Mouse (Mus musculus) cerebellum, adult 9-10 months (tissue): ENCODE results near the gene Matn1.

Experiments used
- DNase-seq: peaks from one replicate; pipeline ENCODE4 v3.0.0; 2022

Gene Matn1

DNA sequence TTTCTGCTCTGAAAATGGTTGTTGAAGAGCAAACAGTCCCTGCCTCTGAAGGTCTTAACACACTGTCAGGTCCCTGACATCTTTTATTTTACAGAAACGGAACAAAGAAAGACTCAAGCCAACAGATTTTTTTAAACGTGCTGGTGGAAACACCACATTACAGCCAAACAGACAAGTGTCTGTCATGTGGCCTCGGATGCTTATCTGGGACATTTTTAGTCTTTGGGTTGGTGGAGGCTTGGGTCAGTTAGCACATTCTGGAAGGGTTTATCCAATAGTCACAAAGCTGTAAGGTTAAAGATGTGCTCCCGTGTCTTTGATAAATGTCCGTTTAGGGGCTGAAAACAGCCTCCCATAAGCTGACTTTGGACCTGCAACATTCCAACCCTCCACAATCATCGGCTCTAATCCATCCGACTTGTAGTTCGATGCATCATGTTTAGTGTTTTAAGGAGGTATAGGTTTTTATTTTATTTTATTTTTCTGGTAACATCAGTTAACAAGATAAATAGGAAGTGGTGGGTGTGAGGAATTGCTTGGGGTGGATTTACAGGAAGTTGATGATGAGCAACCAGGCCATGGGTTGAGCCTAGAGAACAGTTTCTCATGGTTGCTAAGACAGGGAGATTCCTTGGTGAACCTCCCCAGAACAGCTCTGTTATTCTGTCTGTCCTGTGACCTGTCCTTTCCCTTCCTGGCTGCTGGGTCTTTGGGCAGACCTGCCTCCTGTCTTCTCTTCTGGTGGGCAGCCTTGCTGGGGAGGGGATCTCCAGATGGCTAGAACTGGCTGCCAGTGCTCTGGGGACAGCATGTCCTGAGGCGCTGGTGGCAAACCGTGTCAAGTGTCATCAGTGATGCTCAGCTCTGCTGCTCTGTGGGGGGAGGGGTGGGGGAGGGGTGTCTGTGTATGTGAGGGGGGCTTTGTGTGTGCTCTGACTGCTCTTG lies 25.1 kb upstream of the Matn1 start:
- no peak for DNase-seq

DNA sequence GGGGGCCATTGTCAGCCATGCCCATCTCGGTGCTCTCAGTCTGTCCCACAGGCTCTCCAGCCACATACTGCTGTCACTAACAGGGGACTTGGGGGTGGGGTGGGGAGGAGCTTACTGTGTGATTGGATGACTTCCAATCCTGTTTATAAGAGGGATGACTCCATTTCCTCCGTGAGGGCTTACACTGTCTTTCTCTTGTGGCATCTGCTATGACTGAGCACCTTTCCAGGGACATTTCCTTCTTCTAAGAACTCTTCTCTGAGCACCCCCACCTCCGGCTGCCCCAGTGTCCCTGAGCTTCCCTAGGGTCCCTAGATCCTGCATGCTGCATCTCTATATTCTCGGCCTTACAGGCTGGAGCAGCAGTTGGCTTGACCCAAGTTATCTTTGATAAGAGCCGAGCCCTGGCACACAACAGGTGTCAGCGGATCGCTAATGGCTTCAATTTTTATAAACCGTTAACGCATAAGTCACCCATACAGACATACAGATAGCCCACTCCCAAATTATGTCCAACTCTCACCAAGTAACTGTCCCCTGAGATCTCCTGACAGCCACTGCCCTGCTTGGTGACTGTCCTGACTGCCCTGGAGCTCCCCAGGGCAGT lies 24.3 kb upstream of the Matn1 start:
- no peak for DNase-seq

- DNase-seq: no peak
Observed at GRCm38 (mm10) chr4:130920951-130921693, 23.1 kb upstream of the Matn1 start.

DNA sequence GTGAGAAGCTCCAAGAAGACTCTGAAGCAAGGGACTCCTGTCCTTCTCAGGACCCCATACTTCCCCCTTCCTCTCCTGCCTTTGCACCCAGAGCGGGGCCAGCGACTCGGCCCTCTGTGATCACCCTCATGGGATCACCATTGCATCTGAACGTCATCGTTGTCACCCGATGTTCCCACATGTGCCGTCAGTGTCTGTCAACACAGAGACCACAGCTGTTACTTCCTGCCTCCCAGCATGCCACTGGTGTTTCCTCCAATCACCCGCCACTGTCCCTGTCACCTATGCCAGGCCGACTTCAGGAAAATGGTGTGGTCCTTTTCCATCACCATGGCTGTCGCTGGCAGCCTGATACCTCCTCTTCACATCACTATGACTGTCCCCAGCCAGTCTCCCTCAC lies 22.2 kb upstream of the Matn1 start:
- DNase-seq: no peak

GRCm38 (mm10) chr4:130926274-130926673 lies 17.9 kb upstream of the Matn1 start:
- no peak for DNase-seq

GRCm38 (mm10) chr4:130927821-130928220 lies 16.4 kb upstream of the Matn1 start:
- no peak for DNase-seq

GRCm38 (mm10) chr4:130942644-130943043 lies 1.5 kb upstream of the Matn1 start:
- DNase-seq: no peak

GRCm38 (mm10) chr4:130944779-130945178 lies 594 bp downstream of the Matn1 start:
- no peak for DNase-seq

GRCm38 (mm10) chr4:130947094-130947647 lies 3.0 kb downstream of the Matn1 start:
- DNase-seq: peak; percentile 53

- no peak for DNase-seq
Observed at GRCm38 (mm10) chr4:130949821-130950384, 5.7 kb downstream of the Matn1 start.

DNA sequence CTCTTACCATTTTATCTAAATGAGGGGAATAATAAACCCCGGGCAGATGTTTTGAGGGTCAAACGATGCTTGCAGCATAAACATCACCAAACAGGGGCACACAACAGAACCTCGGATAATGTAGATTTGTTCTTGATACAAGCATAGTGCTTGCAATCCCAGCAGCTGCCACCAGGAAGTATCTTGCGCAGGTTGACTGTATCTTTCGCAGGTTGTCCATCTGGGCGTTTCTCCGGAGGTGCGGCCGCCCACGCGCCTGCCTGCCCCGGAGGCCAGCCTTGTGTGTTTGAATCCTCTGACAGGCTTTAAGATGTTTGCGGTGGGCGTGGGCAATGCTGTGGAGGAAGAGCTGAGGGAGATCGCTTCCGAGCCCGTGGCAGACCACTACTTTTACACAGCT lies 8.3 kb downstream of the Matn1 start:
- DNase-seq: peak; percentile 51

DNA sequence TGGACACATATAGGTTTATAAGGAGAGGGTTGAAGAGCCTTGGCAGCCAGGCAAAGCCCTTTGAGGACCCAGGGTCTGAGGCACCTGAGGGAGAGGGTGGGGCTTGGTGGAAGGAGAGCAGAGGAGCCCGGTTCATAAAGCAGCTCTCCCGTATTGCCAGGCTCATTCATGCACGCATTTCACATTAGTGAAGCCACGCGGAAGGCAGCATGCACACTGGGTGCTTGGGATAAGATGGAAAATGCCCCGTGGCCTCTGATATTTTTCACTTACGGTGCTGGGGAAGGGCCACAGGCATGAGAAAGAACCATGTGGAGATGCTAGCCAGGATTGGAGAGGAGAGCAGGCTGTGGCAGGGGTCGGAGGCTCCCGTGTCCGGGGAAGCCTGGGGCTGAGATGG lies 13.0 kb downstream of the Matn1 start:
- DNase-seq: no peak

DNA sequence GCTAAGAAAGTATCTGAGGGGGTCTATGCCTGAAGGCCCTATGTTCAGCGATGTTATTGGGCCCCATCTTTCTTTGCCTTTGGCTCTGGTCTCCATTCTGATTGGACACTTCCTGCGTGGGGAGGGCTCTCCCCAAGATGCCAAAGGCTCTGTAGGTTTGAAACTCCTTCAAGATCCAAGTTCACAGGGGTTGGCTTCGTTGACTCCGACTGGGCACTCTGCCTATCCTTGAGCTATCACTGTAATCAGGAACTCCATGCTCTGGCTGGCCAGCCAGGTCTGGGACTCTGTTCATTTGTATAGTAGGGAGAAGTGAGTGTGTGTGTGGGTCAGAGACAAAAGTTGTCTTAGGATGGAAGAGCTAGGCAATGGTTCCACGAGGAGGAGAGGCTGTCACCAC lies 14.6 kb downstream of the Matn1 start:
- DNase-seq: no peak

- DNase-seq: no peak
Observed at GRCm38 (mm10) chr4:130959678-130960077, 15.5 kb downstream of the Matn1 start.

DNA sequence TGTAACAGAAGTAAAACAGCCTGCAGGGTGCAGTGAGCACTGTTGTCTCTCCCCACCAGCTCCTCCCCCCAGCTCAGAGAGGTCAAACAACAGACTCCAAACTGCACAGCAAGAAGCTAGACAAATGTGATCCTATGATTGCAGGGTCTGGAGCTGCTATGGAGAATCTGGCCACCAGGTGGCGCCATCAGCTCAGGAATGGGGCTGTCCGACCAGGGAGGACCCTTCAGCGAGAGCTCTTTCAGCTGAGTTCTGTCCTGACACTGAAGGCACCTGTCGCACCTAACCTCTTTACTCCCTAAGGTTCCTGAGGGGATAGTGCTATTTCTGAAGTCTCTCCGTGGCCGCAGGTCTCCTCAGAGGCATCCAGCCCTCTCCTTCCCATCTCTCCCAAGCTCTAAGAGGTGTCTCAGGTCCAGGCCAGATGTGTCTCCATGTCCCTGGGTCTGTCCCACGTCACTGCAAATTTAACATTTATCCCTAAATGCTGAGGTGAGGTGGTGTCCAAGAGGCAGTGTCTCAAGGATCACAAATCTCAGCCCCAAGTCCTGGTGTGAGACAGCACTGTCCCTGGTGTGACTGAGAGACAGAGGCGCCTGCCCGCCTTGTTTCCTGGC lies 16.0 kb downstream of the Matn1 start:
- DNase-seq: peak; percentile 90

GRCm38 (mm10) chr4:130971278-130971677 lies 27.1 kb downstream of the Matn1 start:
- DNase-seq: no peak

DNA sequence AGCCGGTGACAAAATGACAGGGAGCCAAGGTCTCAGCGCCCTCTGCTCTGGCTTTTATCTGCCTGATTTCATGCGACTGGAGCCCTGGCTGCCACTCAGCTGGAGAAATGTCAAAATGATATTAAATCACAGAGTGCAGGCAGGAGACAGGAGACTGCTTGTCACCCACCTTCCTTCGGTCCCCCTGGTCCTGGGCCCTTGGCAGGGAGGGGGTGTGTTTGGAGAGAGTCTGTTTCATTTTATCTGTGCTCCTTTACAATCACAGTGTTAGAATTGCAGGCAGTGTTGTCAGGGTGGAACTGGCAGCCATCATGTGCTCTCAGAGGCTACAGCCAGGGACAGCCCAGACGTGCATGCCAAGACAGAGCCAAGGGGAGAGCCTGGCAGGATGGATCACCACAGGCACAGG lies 28.2 kb downstream of the Matn1 start:
- DNase-seq: peak; percentile 54

DNA sequence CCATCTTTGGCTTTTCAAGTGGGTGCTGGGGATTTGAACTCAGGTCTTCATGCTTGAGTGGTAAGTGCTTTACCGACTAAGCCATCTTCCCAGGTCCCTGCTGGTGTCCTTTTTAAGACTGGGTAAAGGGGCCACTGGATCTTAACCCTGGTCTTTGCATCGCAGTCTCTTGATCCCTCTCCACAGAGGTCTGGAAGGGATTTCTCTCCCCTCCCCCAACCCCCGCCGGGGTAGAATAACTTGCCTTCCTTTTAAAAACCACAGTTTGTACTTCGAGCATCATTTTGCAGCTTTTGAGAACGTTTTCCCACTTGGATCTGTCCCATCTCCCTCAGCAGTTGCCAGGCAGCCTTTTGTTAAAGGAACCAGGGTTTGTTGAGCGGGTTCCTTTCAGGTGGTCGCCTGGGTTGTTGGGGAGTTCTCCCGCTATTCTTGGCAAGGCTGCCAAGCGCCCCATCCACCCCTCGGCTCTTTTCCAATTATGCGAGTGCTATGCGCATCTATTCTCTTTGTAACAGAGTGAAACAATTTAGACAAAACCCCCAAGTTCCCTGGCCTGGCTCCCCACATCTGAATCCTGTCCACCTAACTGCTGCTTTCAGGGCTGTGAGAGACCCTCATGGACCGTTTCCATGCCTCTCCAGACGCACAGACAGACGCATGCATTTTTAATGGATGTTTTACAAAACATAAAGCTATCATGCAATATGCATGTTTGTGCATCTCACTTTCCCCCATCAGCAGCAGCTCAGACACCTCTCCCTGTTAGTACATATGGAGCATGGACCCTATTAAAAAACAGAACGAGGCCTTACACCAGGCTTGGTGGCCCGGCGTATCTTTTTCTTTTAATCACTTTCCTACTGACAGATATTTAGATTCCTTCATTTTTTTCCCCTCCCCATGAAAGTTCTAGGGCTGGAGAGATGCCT lies 29.4 kb downstream of the Matn1 start:
- no peak for DNase-seq

GRCm38 (mm10) chr4:130978981-130979380 lies 34.8 kb downstream of the Matn1 start:
- DNase-seq: no peak

GRCm38 (mm10) chr4:130984416-130985182 lies 40.4 kb downstream of the Matn1 start:
- DNase-seq: no peak

- no peak for DNase-seq
Observed at GRCm38 (mm10) chr4:130987046-130987445, 42.9 kb downstream of the Matn1 start.
